Mouse (Mus musculus) urinary bladder, adult 2 months (tissue): ENCODE results near the gene Runx2. TPM values are rescaled to one million over a fixed set of nuclear protein-coding genes. Genes with fewer than 3 reads are reported as not detected.

Experiments used
- DNase-seq: peaks from one replicate; pipeline ENCODE4 v3.0.0; 2022; ENCODE audit warnings: low spot score
- polyA plus RNA-seq: library from polyadenylated mRNA; depleted of rRNA; stranded (reverse); fragments of >200 nt; gene quantifications from 2 replicates; pipeline ENCODE4 v1.2.3, GENCODE M21; 2012

Gene Runx2
- polyA plus RNA-seq, 1 experiment: 2.4 TPM

- no peak for DNase-seq
These were observed 222.4 kb downstream of the Runx2 start for GRCm38 (mm10) chr17:44592067-44592736.

- no peak for DNase-seq
These were observed 226.1 kb downstream of the Runx2 start for GRCm38 (mm10) chr17:44588470-44588869.

- DNase-seq: no peak
These were observed 226.6 kb downstream of the Runx2 start for GRCm38 (mm10) chr17:44588020-44588419.

GRCm38 (mm10) chr17:44586196-44586595 is 228.4 kb downstream of the Runx2 start:
- DNase-seq: no peak

- DNase-seq: no peak
These were observed 229.8 kb downstream of the Runx2 start for GRCm38 (mm10) chr17:44584781-44585180.

- no peak for DNase-seq
These were observed 236.8 kb downstream of the Runx2 start for GRCm38 (mm10) chr17:44577791-44578190.

GRCm38 (mm10) chr17:44570899-44571298 is 243.7 kb downstream of the Runx2 start:
- no peak for DNase-seq

- no peak for DNase-seq
These were observed 245.5 kb downstream of the Runx2 start for GRCm38 (mm10) chr17:44569020-44569621.

GRCm38 (mm10) chr17:44566992-44567391 is 247.6 kb downstream of the Runx2 start:
- DNase-seq: no peak

GRCm38 (mm10) chr17:44565884-44566515 is 248.6 kb downstream of the Runx2 start:
- no peak for DNase-seq

GRCm38 (mm10) chr17:44565311-44565831 is 249.2 kb downstream of the Runx2 start:
- DNase-seq: no peak

GRCm38 (mm10) chr17:44564611-44565198 is 249.9 kb downstream of the Runx2 start:
- no peak for DNase-seq

GRCm38 (mm10) chr17:44560016-44560415 is 254.6 kb downstream of the Runx2 start:
- DNase-seq: no peak

- no peak for DNase-seq
These were observed 257.1 kb downstream of the Runx2 start for GRCm38 (mm10) chr17:44557199-44558111.

GRCm38 (mm10) chr17:44554941-44555340 is 259.7 kb downstream of the Runx2 start:
- no peak for DNase-seq

GRCm38 (mm10) chr17:44549551-44549950 is 265.0 kb downstream of the Runx2 start:
- no peak for DNase-seq

GRCm38 (mm10) chr17:44547922-44548321 is 266.7 kb downstream of the Runx2 start:
- no peak for DNase-seq

- no peak for DNase-seq
These were observed 267.8 kb downstream of the Runx2 start for GRCm38 (mm10) chr17:44546801-44547200.

GRCm38 (mm10) chr17:44545141-44545813 is 269.3 kb downstream of the Runx2 start:
- no peak for DNase-seq

GRCm38 (mm10) chr17:44542706-44543105 is 271.9 kb downstream of the Runx2 start:
- DNase-seq: no peak

- DNase-seq: no peak
These were observed 273.9 kb downstream of the Runx2 start for GRCm38 (mm10) chr17:44540699-44541098.
